Mouse (Mus musculus) thymus, postnatal 10 days (tissue): ENCODE data around the gene Stat3.

ENCODE experiments used
- DNase-seq, 2 experiments: peaks; one replicate each; pipeline ENCODE4 v3.0.0; 2021; ENCODE audit warnings: low spot score in 2 of 2

Gene Stat3

DNA sequence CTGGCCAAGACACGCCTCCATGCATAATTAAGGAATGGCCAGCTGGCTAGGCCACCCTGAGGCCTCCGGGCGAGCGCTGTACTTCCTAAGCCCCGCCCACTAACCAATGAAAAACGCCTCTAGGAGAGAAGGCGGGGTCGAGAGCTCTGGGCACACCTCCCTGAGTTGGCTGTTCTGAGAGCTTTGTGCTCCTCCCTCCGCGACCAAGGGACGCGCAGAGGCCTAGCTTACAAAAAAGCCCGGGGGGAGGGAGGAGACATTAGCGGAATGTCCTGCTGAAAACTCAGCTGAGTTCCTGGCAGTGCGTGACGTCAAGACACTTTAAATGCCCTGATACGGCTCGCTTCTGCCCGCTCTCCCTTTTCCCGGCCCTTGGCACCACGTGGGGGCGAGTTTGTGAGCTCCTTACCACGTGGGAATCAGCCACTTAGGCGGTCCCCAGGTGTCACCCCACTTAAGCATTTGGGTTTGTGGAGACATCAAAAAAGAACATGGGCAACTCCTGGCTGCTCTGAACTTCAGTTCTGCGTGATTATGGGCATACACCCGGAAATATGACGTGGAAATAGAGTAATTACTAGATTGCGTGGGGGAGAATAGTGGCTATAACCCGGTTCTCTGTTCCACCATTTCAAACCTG lies at the start of gene Stat3:
Gene Stat3 (minus strand): TSS at position 29 of the 640 bp plus-strand sequence.
- peak; percentile 98 to 100 for DNase-seq

GRCm38 (mm10) chr11:100988674-100989073 lies 49.3 kb upstream of the Stat3 start:
- DNase-seq: no peak

- no peak for DNase-seq
Measured at GRCm38 (mm10) chr11:100985607-100986006, 46.3 kb upstream of the Stat3 start.

DNA sequence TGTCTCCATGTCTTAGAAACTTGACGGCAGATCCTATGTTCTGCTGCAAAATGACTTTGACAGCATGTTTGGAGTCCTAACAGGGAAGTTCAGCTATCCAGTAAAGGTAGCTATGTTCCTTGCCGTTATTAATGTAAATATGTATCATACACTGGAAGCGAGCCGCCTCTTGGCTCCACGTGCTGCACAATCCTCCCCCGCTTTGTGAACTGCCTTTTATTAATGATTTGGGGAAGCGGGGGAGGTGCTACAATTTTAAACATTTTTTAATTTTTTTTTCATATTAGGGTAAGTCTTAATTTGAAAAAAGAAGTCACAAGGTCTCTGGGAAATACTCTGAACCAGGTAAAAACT lies 44.4 kb upstream of the Stat3 start:
- DNase-seq: no peak

- DNase-seq: peak; percentile 61 to 92
Measured at GRCm38 (mm10) chr11:100983125-100983777, 43.9 kb upstream of the Stat3 start.

GRCm38 (mm10) chr11:100982087-100982486 lies 42.7 kb upstream of the Stat3 start:
- DNase-seq: no peak

GRCm38 (mm10) chr11:100981236-100981635 lies 41.9 kb upstream of the Stat3 start:
- DNase-seq: no peak

- no peak for DNase-seq
Measured at GRCm38 (mm10) chr11:100980438-100980837, 41.1 kb upstream of the Stat3 start.

- DNase-seq: no peak
Measured at GRCm38 (mm10) chr11:100979887-100980286, 40.5 kb upstream of the Stat3 start.

DNA sequence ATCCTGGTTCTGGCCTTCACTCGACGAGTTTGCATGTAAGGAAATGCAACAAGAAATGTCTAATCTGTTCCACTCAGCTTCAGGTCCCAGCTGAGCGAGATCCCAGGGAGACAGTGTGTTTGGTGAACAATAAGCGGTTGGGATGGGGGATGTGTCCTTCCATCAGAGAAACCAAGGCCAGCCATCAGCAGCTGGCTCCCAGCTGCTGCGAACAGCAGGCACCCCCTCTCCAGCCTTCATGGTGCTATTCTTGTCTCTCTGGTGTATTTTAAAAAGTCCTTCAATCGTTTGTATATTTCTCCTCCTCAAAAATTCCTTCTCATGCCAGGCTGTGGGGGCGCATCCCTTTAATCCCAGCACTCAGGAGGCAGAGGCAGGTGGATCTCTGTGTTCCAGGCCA lies 35.9 kb upstream of the Stat3 start:
- DNase-seq: no peak

DNA sequence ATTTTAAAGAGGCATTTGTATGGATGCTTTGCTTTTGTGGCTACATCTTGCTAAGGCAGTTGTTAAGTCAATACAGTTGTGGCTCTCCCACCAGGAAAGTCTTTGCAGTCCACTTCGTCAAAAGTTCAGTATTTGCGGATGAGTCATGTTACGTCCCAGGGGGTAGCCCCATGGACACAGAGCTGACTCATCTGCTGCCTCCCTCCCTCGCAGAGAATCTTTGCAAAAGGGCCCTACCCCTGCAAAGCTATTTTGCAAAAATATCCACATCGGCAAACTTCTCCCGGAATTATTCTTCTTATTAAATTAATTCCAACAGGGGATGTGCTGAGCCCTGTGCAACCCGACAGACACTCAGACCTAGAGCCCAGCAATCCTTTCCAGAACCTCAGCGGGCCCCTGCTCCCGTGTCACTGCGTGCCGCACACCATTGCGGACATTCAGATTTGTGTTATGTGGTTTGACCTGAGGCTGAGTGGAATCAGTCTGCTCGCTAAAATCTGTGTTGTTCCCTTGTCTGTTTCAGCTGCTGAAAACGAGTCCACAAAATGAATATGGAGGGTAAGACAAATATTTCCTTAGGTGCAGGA lies 35.1 kb upstream of the Stat3 start:
- no peak for DNase-seq

GRCm38 (mm10) chr11:100973245-100973644 lies 33.9 kb upstream of the Stat3 start:
- no peak for DNase-seq

DNA sequence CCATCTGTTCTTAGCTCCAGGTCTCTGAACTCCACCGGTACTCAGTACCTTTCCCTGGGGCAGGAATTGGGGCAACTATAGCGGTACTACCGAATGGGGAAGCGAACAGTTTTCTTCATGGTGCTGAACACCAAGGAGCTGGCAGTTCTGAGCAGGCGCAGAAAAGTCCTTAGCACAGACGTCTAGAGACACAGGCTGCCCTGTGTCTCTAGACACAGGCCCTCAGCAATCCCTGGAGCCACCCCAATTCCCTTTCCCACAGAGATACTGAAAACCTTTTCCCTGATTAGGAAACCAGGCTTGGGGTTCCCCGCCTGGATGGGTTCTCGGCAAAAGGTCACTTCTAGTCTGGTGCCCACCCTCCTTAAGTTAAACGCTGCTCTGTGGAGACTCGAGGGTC lies 32.1 kb upstream of the Stat3 start:
- no peak for DNase-seq

DNA sequence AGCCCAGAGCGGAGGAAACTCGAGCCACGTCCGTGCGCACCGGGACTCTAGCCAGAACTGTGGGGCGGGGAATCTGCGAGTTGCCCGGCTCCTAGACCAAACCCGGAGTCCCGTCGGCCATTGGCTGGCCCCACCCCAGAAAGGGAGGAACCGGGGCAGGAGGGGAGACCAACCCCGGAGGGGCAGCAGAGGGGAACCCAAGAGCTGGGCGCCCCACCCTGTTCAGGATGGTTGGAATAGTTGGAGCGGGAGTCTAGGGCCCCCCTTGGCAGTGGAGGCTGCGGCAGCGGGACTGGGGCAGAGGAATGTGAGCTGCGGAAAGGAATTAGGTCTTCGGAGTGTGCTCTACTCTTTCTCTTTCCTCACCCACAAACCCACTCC lies 31.2 kb upstream of the Stat3 start, which contains the start of gene Cavin1:
Gene Cavin1 (minus strand): TSS at position 331 of the 381 bp plus-strand sequence.
- DNase-seq: no peak

- DNase-seq: no peak
Measured at GRCm38 (mm10) chr11:100969744-100970556, 30.6 kb upstream of the Stat3 start.

DNA sequence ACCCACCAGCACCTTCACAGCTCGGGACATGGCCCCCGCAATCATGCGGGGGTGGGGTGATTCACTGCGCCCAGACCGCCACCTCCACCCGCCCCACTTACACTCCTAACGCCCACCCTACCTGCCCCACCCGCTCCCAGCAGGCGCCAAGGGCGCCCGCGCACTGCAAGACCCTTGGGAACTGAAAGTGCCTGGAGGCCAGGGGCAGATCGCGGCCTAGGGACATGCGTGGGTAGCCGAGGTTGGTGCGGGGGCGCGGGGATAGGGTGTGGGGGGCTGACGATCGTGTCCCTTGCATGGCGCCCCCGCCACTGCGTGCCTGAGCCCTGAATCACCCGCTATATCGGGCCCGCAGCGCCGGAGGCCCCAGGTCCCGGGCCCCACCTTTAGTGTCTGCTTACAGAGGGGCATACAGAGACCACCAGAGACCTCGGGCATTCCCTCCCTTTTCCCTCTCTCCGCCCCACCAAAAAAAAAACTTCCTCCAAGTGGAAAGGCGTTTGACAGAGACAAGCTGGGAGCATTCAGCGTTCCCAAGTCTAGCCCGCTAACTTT lies 29.9 kb upstream of the Stat3 start:
- no peak for DNase-seq

DNA sequence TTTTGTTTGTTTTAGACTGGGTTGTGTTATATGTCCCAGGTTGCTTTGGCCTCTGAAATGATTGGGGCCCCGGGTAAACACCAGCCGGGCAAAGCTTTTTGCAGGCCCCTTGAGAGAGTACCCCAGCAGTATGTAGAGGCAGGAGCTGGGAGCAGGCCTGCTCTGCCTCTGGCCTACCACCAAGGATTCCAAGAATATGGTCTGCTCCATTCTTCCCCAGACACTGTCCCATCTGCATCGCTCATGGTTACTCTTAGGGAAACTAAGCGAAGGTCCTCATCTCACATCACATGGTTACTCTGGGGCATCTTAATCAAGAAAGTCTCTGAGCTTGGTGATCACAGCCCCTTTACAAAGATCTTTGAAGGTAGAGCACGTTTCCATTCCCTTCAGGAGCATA lies 29.2 kb upstream of the Stat3 start:
- DNase-seq: no peak

GRCm38 (mm10) chr11:100967881-100968420 lies 28.6 kb upstream of the Stat3 start:
- DNase-seq: no peak

DNA sequence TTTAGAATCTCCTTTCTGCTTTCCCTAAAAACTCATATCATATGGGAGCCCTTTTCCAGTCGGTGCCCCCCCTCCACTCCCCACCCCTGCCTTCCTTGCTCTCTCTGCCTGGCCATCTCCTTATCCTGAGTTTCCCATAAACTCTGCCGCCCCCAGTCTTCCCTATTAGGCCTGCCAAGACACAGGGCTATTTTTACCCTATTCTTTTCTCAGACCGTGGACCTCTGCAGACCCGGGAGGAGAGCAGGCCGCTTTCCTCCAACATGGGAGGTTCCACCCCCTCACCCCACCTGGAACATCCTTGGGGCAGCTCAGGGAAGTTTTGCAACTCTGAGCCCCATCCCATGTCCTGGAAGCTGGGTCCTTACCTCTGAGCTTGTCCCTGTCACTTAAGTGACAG lies 28.0 kb upstream of the Stat3 start:
- DNase-seq: no peak

DNA sequence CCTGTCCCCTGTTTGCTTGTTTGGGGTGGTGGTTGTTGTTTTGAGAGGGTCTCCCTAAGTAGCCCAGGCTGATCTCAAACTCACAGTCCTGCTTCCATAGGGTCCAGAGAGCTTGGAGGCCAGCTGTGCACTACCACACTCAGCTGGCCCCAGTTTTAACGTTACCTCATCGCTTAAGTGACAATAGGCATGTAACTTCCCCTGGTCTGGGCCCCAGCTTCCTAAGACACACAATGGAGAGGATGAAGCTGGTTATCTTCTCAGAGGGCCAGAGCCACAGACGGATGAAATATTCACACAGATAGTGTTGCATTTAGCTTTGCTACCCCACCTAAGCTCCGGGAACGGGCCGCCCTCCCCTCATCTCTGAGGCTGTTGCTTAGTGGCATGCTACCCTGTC lies 26.4 kb upstream of the Stat3 start:
- DNase-seq: no peak

DNA sequence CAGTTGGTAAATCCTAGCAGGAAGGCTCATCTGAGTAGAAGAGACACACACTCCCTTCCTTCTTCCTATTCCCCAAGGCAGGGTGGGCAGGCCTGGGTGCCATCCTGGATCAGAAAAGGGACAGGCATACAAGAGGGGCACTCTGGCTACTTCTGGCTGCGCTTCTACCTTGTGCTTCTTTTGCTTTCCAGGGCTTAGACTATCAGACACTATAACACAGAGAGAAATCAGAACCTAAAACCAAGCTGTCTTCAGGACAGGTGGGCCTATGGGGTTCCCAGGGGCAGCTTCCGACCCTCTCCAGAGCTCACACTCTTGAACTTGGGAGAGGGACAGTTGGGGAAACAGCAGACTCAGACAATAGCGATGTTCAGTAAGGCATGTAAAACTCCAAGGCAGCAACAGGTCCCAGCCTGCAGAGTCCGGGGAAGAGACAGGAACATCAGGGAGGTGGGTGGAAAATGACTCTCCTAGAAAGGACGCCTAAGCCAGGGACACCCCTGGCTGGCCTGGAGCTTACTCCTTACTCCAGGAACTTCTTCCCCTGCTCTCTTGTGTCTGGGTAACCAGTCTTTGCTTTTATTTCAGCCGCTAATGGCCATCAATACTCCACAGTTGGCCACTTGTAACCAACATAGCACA lies 25.7 kb upstream of the Stat3 start:
- DNase-seq: no peak
